Mouse (Mus musculus): ENCODE measurements around the gene Ccdc175. TPM values are rescaled to one million over a fixed set of nuclear protein-coding genes. Genes with fewer than 3 reads are reported as not detected.
A peak's percentile ranks its signal among the peaks of the same experiment; 100 is the strongest.

The Ccdc175 gene
- polyA plus RNA-seq, 1 experiment from 2014 or later: 0.09 TPM

DNA sequence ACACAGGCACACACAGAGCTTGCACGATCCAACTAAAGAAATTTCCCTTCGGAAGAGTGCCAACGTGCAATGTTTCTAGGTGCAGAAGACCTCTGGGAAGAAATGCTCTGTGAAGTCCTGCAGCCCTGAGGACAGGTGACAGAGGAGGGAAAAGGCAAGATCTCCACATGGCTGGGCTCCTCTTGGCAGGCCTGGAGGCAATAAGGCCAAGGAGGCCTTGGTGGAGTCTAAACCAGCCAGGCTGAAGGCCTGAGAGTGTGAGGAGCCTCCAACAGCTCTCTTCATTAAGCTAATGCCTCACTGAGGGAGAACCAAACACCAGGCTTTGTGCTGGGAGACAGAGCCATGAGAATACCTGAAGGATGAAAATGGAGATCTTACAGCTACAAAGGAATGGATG is 40.5 kb upstream of the Ccdc175 start:
- no peaks in the 10 kb centered on the region for H3K27me3 ChIP-seq (ENCODE audit: insufficient read depth, low read length)
- 94% methylated on average over 3 of the region's 3 CpGs for WGBS
- no peak overlapping the region for H3K4me2 ChIP-seq (ENCODE audit: low read length)
- DNase-seq (ENCODE audit: low spot score) (no peak), ATAC-seq (replicated peaks; ENCODE audit: low FRiP score, low read depth) (no peak)
- H3K9me3 ChIP-seq (replicated peaks; ENCODE audit: low read length): no peaks in the 10 kb centered on the region
- TF ChIP-seq CTCF (IDR thresholded peaks at IDR 0.05; ENCODE audit: low read depth): no peak
- no peaks in the 10 kb centered on the region for H3K36me3 ChIP-seq (ENCODE audit: insufficient read depth, low read length)
- H3K9ac ChIP-seq (ENCODE audit: low read depth, low read length): no peak overlapping the region
- H3K4me3 ChIP-seq (replicated peaks; ENCODE audit: low read depth, low read length): no peak overlapping the region
- H3K4me1 ChIP-seq (replicated peaks; ENCODE audit: insufficient read depth, low read length): no peaks in the 10 kb centered on the region
- H3K27ac ChIP-seq: no peak overlapping the region

DNA sequence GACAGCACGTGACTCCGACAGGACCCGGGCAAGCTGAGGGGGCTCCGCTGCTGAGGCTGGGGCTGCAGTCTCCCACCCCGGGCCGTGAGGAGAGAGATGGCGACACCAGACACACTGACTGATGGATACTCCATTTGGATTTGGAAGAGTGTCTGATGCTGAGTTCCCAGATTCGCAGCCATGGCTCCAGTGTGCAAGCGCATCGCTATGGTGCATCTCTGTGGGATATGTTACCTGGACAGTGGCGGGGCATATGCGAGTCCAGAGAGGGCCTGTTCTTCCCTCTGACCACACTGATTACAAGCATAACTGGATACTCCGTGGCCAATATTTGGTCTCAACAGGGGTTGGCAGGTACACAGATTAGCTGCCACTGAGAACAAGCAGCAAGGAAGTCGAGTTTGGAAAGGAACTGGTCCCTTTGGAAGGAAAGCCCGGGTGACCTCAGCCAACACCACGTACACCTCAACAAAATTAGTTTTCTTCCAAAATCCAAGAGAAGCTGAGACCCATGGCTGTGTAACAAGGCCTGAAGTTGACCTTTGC is 38.8 kb upstream of the Ccdc175 start:
- Histone ChIP-seq H3K4me1 (replicated peaks; ENCODE audit: insufficient read depth, low read length) (no peaks in the 10 kb centered on the region), H3K27me3 (ENCODE audit: insufficient read depth, low read length) (no peaks in the 10 kb centered on the region), H3K36me3 (ENCODE audit: insufficient read depth, low read length) (no peaks in the 10 kb centered on the region), H3K9ac (ENCODE audit: low read depth, low read length) (no peak overlapping the region), H3K27ac (no peak overlapping the region), H3K9me3 (replicated peaks; ENCODE audit: low read length) (no peaks in the 10 kb centered on the region), H3K4me2 (ENCODE audit: low read length) (no peak overlapping the region), H3K4me3 (replicated peaks; ENCODE audit: low read depth, low read length) (no peak overlapping the region)
- WGBS: 93% methylated on average over 16 of the region's 16 CpGs
- DNase-seq (ENCODE audit: low spot score) (no peak), ATAC-seq (replicated peaks; ENCODE audit: low FRiP score, low read depth) (no peak)
- TF ChIP-seq CTCF (IDR thresholded peaks at IDR 0.05; ENCODE audit: low read depth): no peak

DNA sequence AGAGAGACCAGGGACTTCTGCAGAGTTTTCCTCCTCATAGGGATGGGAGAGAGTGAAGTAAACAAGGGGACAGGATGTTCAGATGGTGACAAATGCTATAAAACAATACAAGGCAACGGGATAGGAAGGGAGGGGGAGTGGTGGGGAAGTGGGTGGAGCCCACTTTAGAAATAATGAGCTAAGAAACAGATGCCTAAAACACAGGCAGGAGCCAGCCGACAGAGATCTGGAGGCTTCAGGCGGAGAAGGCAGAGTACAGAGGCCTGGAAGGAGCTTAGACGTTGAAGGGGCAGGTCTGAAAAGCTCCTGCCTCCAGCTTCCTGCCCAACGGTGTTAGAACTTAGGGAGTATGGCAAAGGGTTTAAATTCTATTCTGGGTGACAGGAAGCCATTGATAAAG is 28.7 kb upstream of the Ccdc175 start:
- TF ChIP-seq CTCF (IDR thresholded peaks at IDR 0.05; ENCODE audit: low read depth): no peak
- Histone ChIP-seq H3K9me3 (replicated peaks; ENCODE audit: low read length) (no peaks in the 10 kb centered on the region), H3K4me1 (replicated peaks; ENCODE audit: insufficient read depth, low read length) (no peaks in the 10 kb centered on the region), H3K27ac (no peak overlapping the region), H3K9ac (ENCODE audit: low read depth, low read length) (no peak overlapping the region), H3K27me3 (ENCODE audit: insufficient read depth, low read length) (no peaks in the 10 kb centered on the region), H3K4me2 (ENCODE audit: low read length) (no peak overlapping the region), H3K4me3 (replicated peaks; ENCODE audit: low read depth, low read length) (no peak overlapping the region), H3K36me3 (ENCODE audit: insufficient read depth, low read length) (no peaks in the 10 kb centered on the region)
- ATAC-seq (replicated peaks; ENCODE audit: low FRiP score, low read depth): no peak
- WGBS: 22% methylated on average over 5 of the region's 5 CpGs
- DNase-seq (ENCODE audit: low spot score): peak; percentile 33

DNA sequence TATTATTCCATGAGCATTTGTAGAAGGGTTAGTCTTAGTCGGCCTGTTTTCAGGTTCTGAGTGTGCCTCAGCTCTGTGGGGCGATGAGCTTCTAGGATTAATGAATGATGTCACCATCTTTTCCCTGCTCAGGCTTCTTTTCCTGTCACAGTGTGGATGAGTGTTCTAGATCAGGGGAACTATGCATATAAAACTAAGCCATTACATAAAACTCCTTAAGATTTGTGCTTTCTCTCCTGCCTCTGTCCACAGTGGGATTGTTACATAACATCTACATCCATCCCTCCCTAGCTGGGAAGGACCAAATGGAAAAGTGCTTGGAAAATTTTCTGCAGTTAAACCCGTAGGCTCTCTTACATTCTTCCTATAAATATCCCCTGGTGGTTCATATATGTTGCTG is 16.0 kb upstream of the Ccdc175 start:
- DNase-seq (ENCODE audit: low spot score): no peak
- 91% methylated on average over 3 of the region's 3 CpGs for WGBS

DNA sequence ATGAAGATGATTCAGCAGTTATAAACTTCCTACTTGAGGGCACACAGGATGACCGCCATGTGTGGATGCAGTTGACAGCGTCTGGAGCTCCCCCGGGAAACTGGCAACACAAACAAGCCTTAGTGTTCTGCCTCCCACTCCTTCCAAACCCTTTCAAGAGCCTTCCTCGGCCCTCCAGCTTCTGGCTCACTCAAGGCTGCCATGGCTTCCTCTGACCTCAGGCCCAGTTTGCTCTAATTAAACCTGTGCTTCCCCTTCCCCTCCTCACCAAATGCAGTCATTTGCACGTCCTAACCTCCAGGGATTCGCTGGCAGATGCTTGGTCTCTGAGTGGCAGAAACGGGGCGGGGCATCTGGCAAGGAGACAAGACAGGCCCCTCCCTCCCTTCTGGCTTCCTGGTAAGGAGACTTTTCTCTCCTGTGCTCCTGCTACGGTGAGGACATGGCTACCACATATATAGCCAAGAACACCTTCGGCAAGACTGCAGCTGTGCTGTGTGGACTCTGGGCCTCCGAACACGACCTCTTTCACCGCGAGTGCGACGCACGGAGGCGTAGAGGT is 13.2 kb upstream of the Ccdc175 start:
- H3K4me2 ChIP-seq (ENCODE audit: low read length): no peak overlapping the region
- no peaks in the 10 kb centered on the region for H3K4me1 ChIP-seq (replicated peaks; ENCODE audit: insufficient read depth, low read length)
- ATAC-seq (replicated peaks; ENCODE audit: low FRiP score, low read depth): peak; percentile 61
- no peak overlapping the region for H3K9ac ChIP-seq (ENCODE audit: low read depth, low read length)
- peak; percentile 59 for DNase-seq (ENCODE audit: low spot score)
- H3K36me3 ChIP-seq (ENCODE audit: insufficient read depth, low read length): no peaks in the 10 kb centered on the region
- H3K9me3 ChIP-seq (replicated peaks; ENCODE audit: low read length): no peaks in the 10 kb centered on the region
- WGBS: 37% methylated on average over 18 of the region's 18 CpGs
- no peaks in the 10 kb centered on the region for H3K27me3 ChIP-seq (ENCODE audit: insufficient read depth, low read length)
- no peak overlapping the region for H3K4me3 ChIP-seq (replicated peaks; ENCODE audit: low read depth, low read length)
- no peak overlapping the region for H3K27ac ChIP-seq
- no peak for TF ChIP-seq CTCF (IDR thresholded peaks at IDR 0.05; ENCODE audit: low read depth)

More for the DNA sequence above, 16.0 kb upstream of the Ccdc175 start:
- Histone ChIP-seq H3K9me3 (replicated peaks; ENCODE audit: low read length) (no peaks in the 10 kb centered on the region), H3K9ac (ENCODE audit: low read depth, low read length) (no peak overlapping the region), H3K27ac (no peak overlapping the region), H3K27me3 (ENCODE audit: insufficient read depth, low read length) (no peaks in the 10 kb centered on the region), H3K4me1 (replicated peaks; ENCODE audit: insufficient read depth, low read length) (no peaks in the 10 kb centered on the region), H3K36me3 (ENCODE audit: insufficient read depth, low read length) (no peaks in the 10 kb centered on the region), H3K4me2 (ENCODE audit: low read length) (no peak overlapping the region), H3K4me3 (replicated peaks; ENCODE audit: low read depth, low read length) (no peak overlapping the region)
- TF ChIP-seq CTCF (IDR thresholded peaks at IDR 0.05; ENCODE audit: low read depth): no peak
- ATAC-seq (replicated peaks; ENCODE audit: low FRiP score, low read depth): no peak

DNA sequence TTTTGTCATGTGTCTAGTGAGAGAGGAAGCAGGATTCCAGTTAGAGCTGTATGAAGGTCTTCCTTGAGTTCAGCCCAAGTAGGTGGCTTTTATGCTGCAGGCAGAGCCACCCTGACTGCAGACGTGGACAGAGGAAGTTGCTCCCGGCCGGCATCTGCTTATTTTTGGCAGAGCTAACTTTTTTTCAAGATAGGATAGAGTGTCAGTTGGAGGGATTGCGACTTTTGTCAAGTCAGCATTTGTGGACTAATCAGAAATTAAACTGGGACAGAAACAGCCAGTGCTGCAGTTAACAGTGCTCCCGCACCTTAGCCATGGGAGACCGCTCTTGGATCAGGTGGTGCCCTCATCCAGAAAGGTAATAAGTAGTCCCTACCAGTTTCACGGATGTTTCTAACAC is 12.6 kb upstream of the Ccdc175 start:
- H3K9ac ChIP-seq (ENCODE audit: low read depth, low read length): no peak overlapping the region
- H3K9me3 ChIP-seq (replicated peaks; ENCODE audit: low read length): no peaks in the 10 kb centered on the region
- no peaks in the 10 kb centered on the region for H3K36me3 ChIP-seq (ENCODE audit: insufficient read depth, low read length)
- H3K27ac ChIP-seq: no peak overlapping the region
- no peak overlapping the region for H3K4me3 ChIP-seq (replicated peaks; ENCODE audit: low read depth, low read length)
- no peaks in the 10 kb centered on the region for H3K27me3 ChIP-seq (ENCODE audit: insufficient read depth, low read length)
- no peak overlapping the region for H3K4me2 ChIP-seq (ENCODE audit: low read length)
- DNase-seq (ENCODE audit: low spot score): no peak
- no peak for TF ChIP-seq CTCF (IDR thresholded peaks at IDR 0.05; ENCODE audit: low read depth)
- no peak for ATAC-seq (replicated peaks; ENCODE audit: low FRiP score, low read depth)
- WGBS: 39% methylated on average over 7 of the region's 7 CpGs
- H3K4me1 ChIP-seq (replicated peaks; ENCODE audit: insufficient read depth, low read length): no peaks in the 10 kb centered on the region

DNA sequence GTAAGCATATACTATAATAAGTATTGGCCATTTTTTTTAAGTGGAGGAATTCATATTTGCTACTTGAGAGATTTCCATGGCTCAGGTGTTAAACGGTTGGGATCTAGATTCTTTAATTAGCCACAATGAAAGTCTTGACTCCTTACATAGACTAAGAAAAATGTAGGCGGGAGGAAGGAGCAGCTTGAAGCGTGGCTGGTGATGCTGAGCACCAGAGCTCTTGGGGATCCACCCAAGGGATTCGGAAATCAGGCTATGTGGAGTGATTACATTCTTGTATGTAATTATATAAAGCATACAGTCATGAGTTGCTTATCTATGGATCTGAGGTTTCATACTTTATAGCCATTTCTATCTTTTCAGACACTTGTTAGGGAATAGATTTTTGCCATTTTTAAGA is 5.3 kb downstream of the Ccdc175 start:
- no peaks in the 10 kb centered on the region for H3K36me3 ChIP-seq (ENCODE audit: insufficient read depth, low read length)
- no peak for ATAC-seq (replicated peaks; ENCODE audit: low FRiP score, low read depth)
- no peak overlapping the region for H3K4me2 ChIP-seq (ENCODE audit: low read length)
- H3K27me3 ChIP-seq (ENCODE audit: insufficient read depth, low read length): no peaks in the 10 kb centered on the region
- no peak for TF ChIP-seq CTCF (IDR thresholded peaks at IDR 0.05; ENCODE audit: low read depth)
- no peaks in the 10 kb centered on the region for H3K4me1 ChIP-seq (replicated peaks; ENCODE audit: insufficient read depth, low read length)
- WGBS: 82% methylated on average over 4 of the region's 4 CpGs
- H3K9ac ChIP-seq (ENCODE audit: low read depth, low read length): no peak overlapping the region
- no peak overlapping the region for H3K4me3 ChIP-seq (replicated peaks; ENCODE audit: low read depth, low read length)
- H3K27ac ChIP-seq: no peak overlapping the region
- no peaks in the 10 kb centered on the region for H3K9me3 ChIP-seq (replicated peaks; ENCODE audit: low read length)
- no peak for DNase-seq (ENCODE audit: low spot score)

Data from kidney, postnatal 0 days (tissue).